Mouse (Mus musculus) cerebellum, adult 2 months (tissue): ENCODE measurements around the gene Dennd6b.

ENCODE experiments used
- CTCF ChIP-seq: fragments of 200-500 bp; IDR thresholded peaks from 2 replicates; pipeline ENCODE4 v1.5.1; 2011; ENCODE audit warnings: low read depth, mild to moderate bottlenecking, control low read depth, low read length, moderate library complexity, borderline replicate concordance; ENCODE audit not compliant: insufficient read depth
- POLR2A ChIP-seq: fragments of 200-500 bp; IDR thresholded peaks from 2 replicates; pipeline ENCODE4 v1.6.1; 2011; ENCODE audit warnings: low read length, control low read depth, borderline replicate concordance; ENCODE audit not compliant: insufficient read depth

DNA sequence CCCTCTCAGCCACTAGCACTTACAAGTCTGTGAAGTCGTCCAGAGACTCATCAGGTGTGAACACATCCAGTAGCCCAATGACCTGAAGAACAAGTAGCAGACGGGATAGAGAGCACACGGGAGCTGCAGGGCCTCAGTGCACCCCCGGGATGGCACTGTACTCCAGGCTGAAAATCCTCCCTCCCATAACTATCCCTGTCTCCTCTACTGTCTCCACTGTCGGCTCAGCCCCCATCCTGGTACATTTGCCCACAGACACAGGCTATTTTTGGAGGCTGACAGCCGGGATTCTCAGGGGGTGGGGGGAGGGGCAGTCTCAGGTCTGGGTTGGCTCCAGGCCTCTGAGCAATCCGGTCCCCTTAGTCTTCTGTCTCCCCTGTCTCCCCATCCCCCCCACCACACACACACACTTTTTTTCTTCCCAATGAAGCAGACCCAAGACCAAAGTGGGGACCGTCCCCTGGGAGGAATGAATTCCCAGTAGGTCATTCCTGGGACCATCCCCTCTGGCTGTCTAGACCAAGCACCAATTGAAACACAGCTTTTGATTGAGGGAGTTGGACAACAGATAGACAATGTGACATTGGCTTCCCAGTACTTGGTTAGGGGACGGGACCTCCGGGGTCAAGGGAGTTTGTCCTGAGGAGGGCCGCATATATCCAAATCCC, 58.8 kb downstream of the Dennd6b start:
- TF ChIP-seq CTCF (no peak), POLR2A (no peak)
